Mouse (Mus musculus) neural tube, embryonic 11.5 days (tissue): ENCODE measurements around the gene Otogl. TPM values are rescaled to one million over a fixed set of nuclear protein-coding genes. Genes with fewer than 3 reads are reported as not detected.

Source experiments
- ATAC-seq: fragments of 200-750 bp; cut with Nextera tagmentation; 2 replicates; pipeline ENCODE4 v1.8.0; 2017; ENCODE audit warnings: moderate number of reproducible peaks, mild to moderate bottlenecking, moderate TSS enrichment, moderate library complexity; ENCODE audit not compliant: insufficient read depth, low FRiP score, low TSS enrichment
- DNase-seq: peaks from one replicate; pipeline ENCODE4 v3.0.0-alpha.2; 2015; ENCODE audit warnings: low spot score
- H3K27ac ChIP-seq: fragments of 300-500 bp; sonication (generic); 2 replicates; pipeline ENCODE4 v1.5.1; 2014; ENCODE audit warnings: low read depth, mild to moderate bottlenecking, low read length
- H3K27me3 ChIP-seq: fragments of 300-500 bp; sonication (generic); 2 replicates; pipeline ENCODE4 v1.6.1; 2014; ENCODE audit warnings: mild to moderate bottlenecking, low read length, mixed read lengths; ENCODE audit not compliant: control insufficient read depth, insufficient read depth
- H3K36me3 ChIP-seq: fragments of 300-500 bp; sonication (generic); 2 replicates; pipeline ENCODE4 v1.6.1; 2014; ENCODE audit warnings: mild to moderate bottlenecking, low read length, moderate library complexity, mixed read lengths; ENCODE audit not compliant: control insufficient read depth, insufficient read depth
- H3K4me1 ChIP-seq: fragments of 300-500 bp; sonication (generic); 2 replicates; pipeline ENCODE4 v1.6.1; 2014; ENCODE audit warnings: low read length, mixed read lengths; ENCODE audit not compliant: control insufficient read depth, insufficient read depth
- H3K4me2 ChIP-seq: fragments of 300-500 bp; sonication (generic); 2 replicates; pipeline ENCODE4 v1.6.1; 2014; ENCODE audit warnings: low read depth, mild to moderate bottlenecking, moderate library complexity
- H3K4me3 ChIP-seq: fragments of 300-500 bp; sonication (generic); 2 replicates; pipeline ENCODE4 v1.5.1; 2014; ENCODE audit warnings: low read depth, low read length
- H3K9ac ChIP-seq: fragments of 300-500 bp; sonication (generic); 2 replicates; pipeline ENCODE4 v1.6.1; 2014; ENCODE audit warnings: mild to moderate bottlenecking, low read length
- H3K9me3 ChIP-seq: fragments of 300-500 bp; sonication (generic); 2 replicates; pipeline ENCODE4 v1.6.1; 2016; ENCODE audit warnings: low read length; ENCODE audit not compliant: control insufficient read depth
- WGBS: fragments of 180-500 bp; shearing (Covaris S2); extraction: QIAGEN DNeasy Blood & Tissue Kit; methylation state at CpG from one replicate; pipeline ENCODE4 v1.1.7; 2014; 5-methylcytosine and 5-hydroxymethylcytosine counted together
- polyA plus RNA-seq: library from polyadenylated mRNA; unstranded; fragments of >200 nt; fragmentation: Nextera tagmentation; extraction: Ambion mirVana; gene quantifications from 2 replicates; pipeline ENCODE4 v1.2.1, GENCODE M21; 2014

Gene Otogl
- polyA plus RNA-seq, 1 experiment from 2014 or later: not detected

GRCm38 (mm10) chr10:107719806-107720205, 192.1 kb downstream of the Otogl start, which contains the start of gene Ptprq:
Gene Ptprq (minus strand): TSS chr10:107720051.
- Histone ChIP-seq H3K36me3 (no peaks in the 10 kb centered on the region), H3K27me3 (no peaks in the 10 kb centered on the region), H3K4me1 (no peaks in the 10 kb centered on the region), H3K4me3 (no peak within 1 kb of the TSS), H3K9ac (no peak within 1 kb of the TSS), H3K4me2 (no peak within 1 kb of the TSS), H3K27ac (no peak within 1 kb of the TSS), H3K9me3 (no peaks in the 10 kb centered on the region)
- WGBS: 55% methylated on average over 1 of the region's 1 CpGs
- DNase-seq (no peak), ATAC-seq (peak; percentile 41; the same call in 1 of the 2 replicates)

Other genes starting within 250 kb of the Otogl start
- 0.05 and 0.18 TPM in 2 replicates for gene Ptprq, start 192.1 kb downstream of the Otogl start, polyA plus RNA-seq